In the genomic region with DNA sequence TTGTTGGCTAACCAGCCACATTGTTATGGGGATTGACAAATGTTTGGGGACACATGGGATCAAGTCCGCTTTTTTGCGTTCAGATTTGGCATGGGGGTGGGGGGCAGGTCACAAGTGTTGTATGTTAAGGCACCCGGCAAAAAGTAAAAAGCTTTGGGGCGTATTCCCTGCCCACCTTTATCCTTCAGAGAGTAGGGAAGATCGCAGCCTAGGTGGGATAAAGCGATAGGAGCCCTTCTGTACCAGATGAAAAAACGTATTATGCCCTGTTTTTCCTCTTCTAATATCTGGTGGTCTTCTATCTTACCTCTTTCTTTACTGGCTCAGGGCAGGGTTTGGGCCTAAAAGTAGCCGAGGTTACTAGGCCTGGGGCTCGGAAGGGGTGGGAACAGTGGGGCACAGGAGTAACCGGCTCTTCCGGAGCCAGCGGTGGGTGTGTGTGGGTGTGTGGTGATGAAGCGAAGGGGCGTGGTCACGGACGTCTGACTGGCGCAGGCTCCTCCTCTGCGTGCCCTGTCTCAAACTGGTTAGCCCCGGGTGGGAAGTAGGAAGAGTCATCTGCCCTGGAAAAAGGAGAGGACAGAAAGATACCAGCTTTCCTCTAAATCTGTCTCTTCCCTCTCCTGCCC, we compare ENCODE assay signal across 8 mouse cellular contexts. TPM values are rescaled to one million over a fixed set of nuclear protein-coding genes. Genes with fewer than 3 reads are reported as not detected.
A peak's percentile ranks its signal among the peaks of the same experiment; 100 is the strongest.
DNase-seq lines count a peak whose midpoint lies in the region; ATAC-seq and TF ChIP-seq lines count a peak whose summit lies in the region.

No protein-coding gene starts in this region.

- DNase-seq in ES-CJ7 (ENCODE audit: low read depth, low spot score), result peak; percentile 97
- DNase-seq in brain, embryonic 14.5 days (ENCODE audit: low read depth), result peak; percentile 87
- DNase-seq in fat pad, adult 2 months (ENCODE audit: extremely low read depth, low read depth, low spot score), result peak; percentile 67
- peak; percentile 94 for DNase-seq in heart, postnatal 0 days (ENCODE audit: low spot score)
- DNase-seq in kidney, postnatal 36 days, result peak; percentile 97
- peak; percentile 97 for DNase-seq in lung, postnatal 0 days (ENCODE audit: low spot score)
- DNase-seq in ovary, postnatal 14 days (ENCODE audit: low spot score), result peak; percentile 65
- peak; percentile 92 to 96 for DNase-seq in thymus, postnatal 36 days

- peaks cover 12% of the 10 kb centered on the region for H3K36me3 ChIP-seq in heart, postnatal 0 days (replicated peaks; ENCODE audit: control insufficient read depth, insufficient read depth, low read length)
- H3K36me3 ChIP-seq in lung, postnatal 0 days (ENCODE audit: insufficient read depth, low read length), result peaks cover 9% of the 10 kb centered on the region

- peak overlapping the region; percentile 90 for H3K4me2 ChIP-seq in heart, postnatal 0 days (ENCODE audit: low read depth, low read length)
- H3K4me2 ChIP-seq in lung, postnatal 0 days (replicated peaks; ENCODE audit: low read depth, low read length), result peak overlapping the region; percentile 86

- no peak for TF ChIP-seq POLR2A in brain, embryonic 14.5 days (IDR thresholded peaks at IDR 0.05; ENCODE audit: borderline replicate concordance, extremely low read depth, insufficient read depth, insufficient read length, poor library complexity, severe bottlenecking)

- peak overlapping the region; percentile 85 for H3K4me3 ChIP-seq in heart, postnatal 0 days (ENCODE audit: low read depth, low read length)
- peak overlapping the region; percentile 90 for H3K4me3 ChIP-seq in lung, postnatal 0 days (ENCODE audit: low read depth, low read length)

- ATAC-seq in heart, postnatal 0 days (ENCODE audit: insufficient read depth, low read depth), result peak; percentile 54
- peak; percentile 67 for ATAC-seq in lung, postnatal 0 days

- no peaks in the 10 kb centered on the region for H3K9me3 ChIP-seq in heart, postnatal 0 days (replicated peaks; ENCODE audit: control insufficient read depth, low read length)
- H3K9me3 ChIP-seq in lung, postnatal 0 days (ENCODE audit: low read length), result no peaks in the 10 kb centered on the region

- H3K4me1 ChIP-seq in heart, postnatal 0 days (ENCODE audit: control insufficient read depth, insufficient read depth), result peaks cover 42% of the 10 kb centered on the region
- H3K4me1 ChIP-seq in lung, postnatal 0 days (ENCODE audit: insufficient read depth, low read depth, low read length), result peaks cover 17% of the 10 kb centered on the region; the same call in 1 of the 2 replicates

- no peaks in the 10 kb centered on the region for H3K27me3 ChIP-seq in heart, postnatal 0 days (ENCODE audit: control insufficient read depth, insufficient read depth, low read length)
- no peaks in the 10 kb centered on the region for H3K27me3 ChIP-seq in lung, postnatal 0 days (replicated peaks; ENCODE audit: insufficient read depth, low read length)

- no peak for TF ChIP-seq CTCF in brain, embryonic 14.5 days (IDR thresholded peaks at IDR 0.05; ENCODE audit: borderline replicate concordance, extremely low read depth, insufficient read depth, insufficient read length)
- 0 out of 2 replicates have a peak, but pooled peaks have one; percentile 0 for TF ChIP-seq CTCF in heart, postnatal 0 days (IDR thresholded peaks at IDR 0.05; ENCODE audit: low read depth)
- no peak for TF ChIP-seq CTCF in lung, postnatal 0 days (IDR thresholded peaks at IDR 0.05)

- H3K9ac ChIP-seq in heart, postnatal 0 days (replicated peaks; ENCODE audit: low read depth, low read length), result peak overlapping the region; percentile 22; the same call in 1 of the 2 replicates
- H3K9ac ChIP-seq in lung, postnatal 0 days (replicated peaks; ENCODE audit: low read depth), result 0 out of 2 replicates have a peak overlapping the region, but pooled peaks have one; percentile 13

- 9% methylated on average over 19 of the region's 19 CpGs for WGBS in heart, postnatal 0 days
- 10% methylated on average over 19 of the region's 19 CpGs for WGBS in lung, postnatal 0 days

- peak overlapping the region; percentile 98 for H3K27ac ChIP-seq in heart, postnatal 0 days (ENCODE audit: low read depth)
- H3K27ac ChIP-seq in lung, postnatal 0 days (ENCODE audit: low read length), result peak overlapping the region; percentile 95

- TF ChIP-seq EP300 in heart, postnatal 0 days (IDR thresholded peaks at IDR 0.05; ENCODE audit: low read depth), result no peak
- TF ChIP-seq EP300 in lung, postnatal 0 days (IDR thresholded peaks at IDR 0.05), result no peak

RNA-seq across cellular contexts. Expression of gene Baz2a, which starts 3.1 kb away (rescaled TPM):
- polyA plus RNA-seq in brain, embryonic 14.5 days (2012; rRNA removed), result 32.2 and 33.1 TPM in 2 replicates
- 15.8 and 16.7 TPM in 2 replicates for total RNA-seq in heart, postnatal 0 days (2014; rRNA removed; ENCODE audit: low replicate concordance)
- polyA plus RNA-seq in heart, postnatal 0 days (2015; fragmentation: Nextera tagmentation; extraction: Ambion mirVana), result 7.2 and 7.7 TPM in 2 replicates
- 11.2 and 11.4 TPM in 2 replicates for polyA plus RNA-seq in lung, postnatal 0 days (2015; fragmentation: Nextera tagmentation; extraction: Ambion mirVana)

RNA-seq across cellular contexts. Expression of gene Atp5b, which starts 11.4 kb away (rescaled TPM):
- polyA plus RNA-seq in brain, embryonic 14.5 days (2012; rRNA removed), result 1,616 and 2,161 TPM in 2 replicates
- total RNA-seq in heart, postnatal 0 days (2014; rRNA removed; ENCODE audit: low replicate concordance), result 19,517 and 23,614 TPM in 2 replicates
- polyA plus RNA-seq in heart, postnatal 0 days (2015; fragmentation: Nextera tagmentation; extraction: Ambion mirVana), result 9,758 and 9,784 TPM in 2 replicates
- 1,155 and 1,171 TPM in 2 replicates for polyA plus RNA-seq in lung, postnatal 0 days (2015; fragmentation: Nextera tagmentation; extraction: Ambion mirVana)

RNA-seq across cellular contexts. Expression of gene Ptges3, which starts 35.7 kb away (rescaled TPM):
- polyA plus RNA-seq in brain, embryonic 14.5 days (2012; rRNA removed), result 67.9 and 97.4 TPM in 2 replicates
- total RNA-seq in heart, postnatal 0 days (2014; rRNA removed; ENCODE audit: low replicate concordance), result 48.4 and 59.2 TPM in 2 replicates
- polyA plus RNA-seq in heart, postnatal 0 days (2015; fragmentation: Nextera tagmentation; extraction: Ambion mirVana), result 209 and 211 TPM in 2 replicates
- polyA plus RNA-seq in lung, postnatal 0 days (2015; fragmentation: Nextera tagmentation; extraction: Ambion mirVana), result 239 and 259 TPM in 2 replicates

RNA-seq across cellular contexts. Expression of gene Naca, which starts 59.1 kb away (rescaled TPM):
- polyA plus RNA-seq in brain, embryonic 14.5 days (2012; rRNA removed), result 286 and 390 TPM in 2 replicates
- 307 and 346 TPM in 2 replicates for total RNA-seq in heart, postnatal 0 days (2014; rRNA removed; ENCODE audit: low replicate concordance)
- polyA plus RNA-seq in heart, postnatal 0 days (2015; fragmentation: Nextera tagmentation; extraction: Ambion mirVana), result 370 and 382 TPM in 2 replicates
- 445 and 456 TPM in 2 replicates for polyA plus RNA-seq in lung, postnatal 0 days (2015; fragmentation: Nextera tagmentation; extraction: Ambion mirVana)

Comparison
In these comparisons a context has a peak if more than half of its experiments do, and no peak if none do; other contexts are left out.
1. Peak in every context shown above with its lines: DNase-seq, ATAC-seq, H3K4me3 ChIP-seq and H3K27ac ChIP-seq.